Comparison of ENCODE assay signal across 24 mouse cellular contexts in the genomic region with DNA sequence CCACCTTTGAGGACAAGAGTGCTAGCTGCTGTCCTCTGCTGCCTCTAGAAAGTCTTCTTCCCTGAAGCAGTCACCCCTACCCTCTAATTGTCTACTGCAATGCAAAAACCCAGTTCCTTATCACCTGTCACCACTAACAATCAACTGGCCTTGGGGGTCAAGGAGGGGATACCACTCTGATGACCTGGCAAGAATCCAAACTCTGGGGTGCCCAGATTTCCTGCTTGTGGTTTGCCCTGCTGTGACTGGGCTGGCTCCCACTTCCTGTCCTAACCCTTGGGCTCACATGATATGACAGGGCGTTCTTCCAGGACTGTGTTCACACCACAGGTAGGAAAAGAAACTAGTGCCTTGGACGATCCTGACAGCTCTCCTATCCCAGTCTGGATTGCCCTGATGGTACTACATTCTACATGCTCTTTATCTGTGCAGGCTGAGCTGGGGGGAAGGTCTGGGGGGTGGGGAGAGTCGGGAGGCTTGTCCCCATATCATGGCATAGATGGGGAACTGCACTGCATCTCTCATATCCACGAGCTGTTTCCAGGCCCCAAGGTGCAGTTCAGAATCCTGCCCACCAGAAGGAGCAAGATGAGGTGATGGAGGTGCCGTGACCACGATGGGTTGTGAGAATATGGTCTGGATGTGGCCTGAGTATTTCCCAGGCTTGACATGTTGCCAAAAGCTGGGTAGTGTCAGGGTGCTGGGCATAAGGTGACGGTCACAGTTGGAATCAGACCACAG.
DNase-seq lines count a peak whose midpoint lies in the region; ATAC-seq and TF ChIP-seq lines count a peak whose summit lies in the region.
"Had no signal": no experiment of that assay in that cellular context is flagged by ENCODE, and none has a peak within 500 bp of the region (broad histone marks: within the 10 kb centered on the region; RNA-seq: fewer than 3 reads in every experiment).

No protein-coding gene starts in this region.

- no peaks in the 10 kb centered on the region for H3K9me3 ChIP-seq in lung, embryonic 14.5 days (ENCODE audit: low read depth, low read length)
- 0 out of 2 replicates have a peak, but pooled peaks cover 5% of the 10 kb centered on the region for H3K9me3 ChIP-seq in hindbrain, embryonic 10.5 days
- H3K9me3 ChIP-seq: forebrain, embryonic 10.5 days; heart, embryonic 15.5 days; hindbrain, embryonic 12.5 days; limb, embryonic 13.5 days; midbrain, embryonic 15.5 days; stomach, embryonic 15.5 days had no signal

- no peaks in the 10 kb centered on the region for H3K27me3 ChIP-seq in lung, embryonic 14.5 days (ENCODE audit: insufficient read depth, low read length)
- no peaks in the 10 kb centered on the region for H3K27me3 ChIP-seq in hindbrain, embryonic 10.5 days (ENCODE audit: insufficient read depth, poor library complexity, severe bottlenecking)
- H3K27me3 ChIP-seq: heart, embryonic 15.5 days; hindbrain, embryonic 12.5 days; limb, embryonic 13.5 days; midbrain, embryonic 15.5 days; stomach, embryonic 15.5 days had no signal

- no peaks in the 10 kb centered on the region for H3K4me1 ChIP-seq in lung, embryonic 14.5 days (ENCODE audit: insufficient read depth)
- no peaks in the 10 kb centered on the region for H3K4me1 ChIP-seq in hindbrain, embryonic 10.5 days (replicated peaks)
- H3K4me1 ChIP-seq: forebrain, embryonic 10.5 days; heart, embryonic 15.5 days; hindbrain, embryonic 12.5 days; limb, embryonic 13.5 days; midbrain, embryonic 15.5 days; stomach, embryonic 15.5 days had no signal

- intact Hi-C loops in heart, postnatal 14 days (cut with DNase I) = no loop called here
- intact Hi-C loops in gastrocnemius, postnatal 36 days (cut with DNase I) = loop anchor here (5.0 kb wide), 1 partner anchor 34 kb away; no protein-coding TSS in a partner anchor

- no peak overlapping the region for H3K4me2 ChIP-seq in lung, embryonic 14.5 days
- H3K4me2 ChIP-seq: heart, embryonic 15.5 days; hindbrain, embryonic 12.5 days; limb, embryonic 13.5 days; midbrain, embryonic 15.5 days; stomach, embryonic 15.5 days had no signal

- H3K27ac ChIP-seq in lung, embryonic 14.5 days (ENCODE audit: low read depth) = no peak overlapping the region
- peak overlapping the region; percentile 55 for H3K27ac ChIP-seq in macrophage
- H3K27ac ChIP-seq in hindbrain, embryonic 10.5 days = no peak overlapping the region
- H3K27ac ChIP-seq: forebrain, embryonic 10.5 days; heart, embryonic 15.5 days; hindbrain, embryonic 12.5 days; limb, embryonic 13.5 days; midbrain, embryonic 15.5 days; stomach, embryonic 15.5 days had no signal

- DNase-seq in heart, adult 9 months (ENCODE audit: low spot score in 2 of 2) = peak; percentile 10 to 13
- no peak for DNase-seq in heart, postnatal 14 days
- peak; percentile 14 for DNase-seq in lung, embryonic 14.5 days
- no peak for DNase-seq in lung, postnatal 36 days
- DNase-seq in gastrocnemius, postnatal 36 days = no peak
- DNase-seq in hindbrain, embryonic 10.5 days (ENCODE audit: low spot score) = no peak
- DNase-seq: adrenal gland, postnatal 14 days; forebrain, postnatal 0 days; kidney, adult 9 months; kidney, postnatal 25 days; right cerebral cortex, postnatal 25 days; thymus, adult 2 months had no signal

- H3K36me3 ChIP-seq in lung, embryonic 14.5 days (ENCODE audit: insufficient read depth) = no peaks in the 10 kb centered on the region
- H3K36me3 ChIP-seq in macrophage (ENCODE audit: inconsistent target) = no peaks in the 10 kb centered on the region
- H3K36me3 ChIP-seq in hindbrain, embryonic 10.5 days = no peaks in the 10 kb centered on the region
- H3K36me3 ChIP-seq: forebrain, embryonic 10.5 days; G1E; heart, embryonic 15.5 days; hindbrain, embryonic 12.5 days; limb, embryonic 13.5 days; midbrain, embryonic 15.5 days; stomach, embryonic 15.5 days had no signal

- no peak overlapping the region for H3K9ac ChIP-seq in lung, embryonic 14.5 days
- H3K9ac ChIP-seq: forebrain, postnatal 0 days; heart, embryonic 15.5 days; hindbrain, embryonic 12.5 days; limb, embryonic 13.5 days; midbrain, embryonic 15.5 days; stomach, embryonic 15.5 days had no signal

- H3K4me3 ChIP-seq in lung, embryonic 14.5 days (ENCODE audit: low read depth, low read length) = no peak overlapping the region
- H3K4me3 ChIP-seq in macrophage (ENCODE audit: inconsistent target) = no peak overlapping the region
- no peak overlapping the region for H3K4me3 ChIP-seq in hindbrain, embryonic 10.5 days
- H3K4me3 ChIP-seq: forebrain, embryonic 10.5 days; heart, embryonic 15.5 days; hindbrain, embryonic 12.5 days; limb, embryonic 13.5 days; megakaryocyte, embryonic 14.5 days; midbrain, embryonic 15.5 days; myocyte; stomach, embryonic 15.5 days had no signal

- no peak for TF ChIP-seq CTCF in lung, embryonic 14.5 days (IDR thresholded peaks at IDR 0.05; ENCODE audit: low read depth)

- no peak for ATAC-seq in lung, embryonic 14.5 days (ENCODE audit: insufficient read depth)
- ATAC-seq in common myeloid progenitor, adult 5-6 weeks (replicated peaks; ENCODE audit: low read depth, poor library complexity, severe bottlenecking) = peak; percentile 72
- ATAC-seq: forebrain, postnatal 0 days; inflammation-experienced regulatory T-cells, adult 6 months; midbrain, embryonic 15.5 days had no signal

- no peaks in the 10 kb centered on the region for H3K79me2 ChIP-seq in macrophage (ENCODE audit: inconsistent target)

- WGBS in lung, embryonic 14.5 days = 82% methylated on average over 7 of the region's 7 CpGs
- WGBS in macrophage (ENCODE audit: missing documents) = 46% methylated on average over 7 of the region's 7 CpGs
- WGBS in hindbrain, embryonic 10.5 days = 85% methylated on average over 7 of the region's 7 CpGs

Comparison
In these comparisons a context has a peak if more than half of its experiments do, and no peak if none do; other contexts are left out.
1. DNase-seq: peak in heart, adult 9 months (2 of 2) and lung, embryonic 14.5 days (single experiment); none in heart, postnatal 14 days (0 of 2), lung, postnatal 36 days (single experiment), gastrocnemius, postnatal 36 days (0 of 2) and hindbrain, embryonic 10.5 days (single experiment).